Comparison of ENCODE assay signal across 19 mouse cellular contexts in genomic region chr12:31157453-31157852, GRCm38 (mm10).
"Had no signal": no experiment of that assay in that cellular context is flagged by ENCODE, and none has a peak within 500 bp of the region (broad histone marks: within the 10 kb centered on the region; RNA-seq: fewer than 3 reads in every experiment).

No protein-coding gene starts in this region.

- H3K36me3 ChIP-seq: limb, embryonic 10.5 days; limb, embryonic 13.5 days; liver, embryonic 12.5 days; liver, embryonic 15.5 days; stomach, embryonic 15.5 days had no signal

- H3K4me2 ChIP-seq: limb, embryonic 13.5 days; liver, embryonic 12.5 days; liver, embryonic 15.5 days; stomach, embryonic 15.5 days had no signal

- H3K9me3 ChIP-seq: limb, embryonic 10.5 days; limb, embryonic 13.5 days; liver, embryonic 12.5 days; liver, embryonic 15.5 days; stomach, embryonic 15.5 days had no signal

- H3K4me3 ChIP-seq: limb, embryonic 10.5 days; limb, embryonic 13.5 days; liver, embryonic 12.5 days; liver, embryonic 15.5 days; stomach, embryonic 15.5 days had no signal

- DNase-seq: kidney, adult 18-20 months; kidney, adult 9 months; kidney, postnatal 14 days; kidney, postnatal 4 days; layer of hippocampus, adult 9-11 months; liver; lung, postnatal 10 days; midbrain, embryonic 14.5 days; thymus, adult 2 months; thymus, postnatal 14 days; thymus, postnatal 4 days had no signal

- H3K4me1 ChIP-seq: limb, embryonic 10.5 days; limb, embryonic 13.5 days; liver, embryonic 12.5 days; liver, embryonic 15.5 days had no signal

- H3K9ac ChIP-seq: limb, embryonic 13.5 days; liver, embryonic 12.5 days; liver, embryonic 15.5 days; stomach, embryonic 15.5 days had no signal

- H3K27me3 ChIP-seq: limb, embryonic 13.5 days; liver, embryonic 12.5 days; liver, embryonic 15.5 days; stomach, embryonic 15.5 days had no signal

- H3K27ac ChIP-seq: hindbrain, postnatal 0 days; limb, embryonic 10.5 days; limb, embryonic 13.5 days; liver, embryonic 12.5 days; liver, embryonic 15.5 days; macrophage; stomach, embryonic 15.5 days had no signal

- ATAC-seq: hindbrain, postnatal 0 days; inflammation-experienced regulatory T-cells, adult 6 months; liver, embryonic 12.5 days had no signal
